Mouse (Mus musculus): ENCODE results near the gene Bbof1. TPM values are rescaled to one million over a fixed set of nuclear protein-coding genes. Genes with fewer than 3 reads are reported as not detected.
A peak's percentile ranks its signal among the peaks of the same experiment; 100 is the strongest.

The Bbof1 gene
- 0.70 and 0.81 TPM in 2 replicates for polyA plus RNA-seq (2014; fragmentation: Nextera tagmentation; extraction: Ambion mirVana)

GRCm38 (mm10) chr12:84408819-84409507, at the start of gene Bbof1, which contains the start of gene Entpd5:
Bbof1 (plus strand) TSS chr12:84409071.
Entpd5 (minus strand) TSS chr12:84409029.
- peak; percentile 99 for DNase-seq (ENCODE audit: low spot score, missing footprints)
- WGBS = 2% methylated on average over 41 of the region's 63 CpGs
- ATAC-seq (ENCODE audit: low FRiP score) = peak; percentile 94
- Histone ChIP-seq H3K9me3 (ENCODE audit: control insufficient read depth, low read length) (no peaks in the 10 kb centered on the region), H3K4me1 (ENCODE audit: control insufficient read depth, insufficient read depth, low read length) (peaks cover 5% of the 10 kb centered on the region), H3K27ac (ENCODE audit: low read depth, low read length) (peak within 1 kb of the TSS; percentile 59), H3K4me2 (peak within 1 kb of the TSS; percentile 96), H3K9ac (ENCODE audit: low read length) (peak within 1 kb of the TSS; percentile 85), H3K4me3 (ENCODE audit: low read depth, low read length) (peak within 1 kb of the TSS; percentile 69), H3K36me3 (ENCODE audit: control insufficient read depth, insufficient read depth, low read length) (no peaks in the 10 kb centered on the region), H3K27me3 (ENCODE audit: control insufficient read depth, insufficient read depth, low read length) (peaks cover 2% of the 10 kb centered on the region; the same call in 1 of the 2 replicates)

GRCm38 (mm10) chr12:84361555-84362489, 47.0 kb upstream of the Bbof1 start, which contains the start of the genes Coq6 and Fam161b:
Coq6 (plus strand) TSS chr12:84361657.
Fam161b (minus strand) TSS chr12:84361833.
- Histone ChIP-seq H3K4me1 (ENCODE audit: control insufficient read depth, insufficient read depth, low read length) (peaks cover 11% of the 10 kb centered on the region), H3K9me3 (ENCODE audit: control insufficient read depth, low read length) (no peaks in the 10 kb centered on the region), H3K36me3 (ENCODE audit: control insufficient read depth, insufficient read depth, low read length) (no peaks in the 10 kb centered on the region; the same call in 1 of the 2 replicates), H3K4me3 (ENCODE audit: low read depth, low read length) (peak within 1 kb of the TSS; percentile 97), H3K9ac (ENCODE audit: low read length) (peak within 1 kb of the TSS; percentile 90), H3K27ac (ENCODE audit: low read depth, low read length) (no peak within 1 kb of the TSS), H3K4me2 (peak within 1 kb of the TSS; percentile 85), H3K27me3 (ENCODE audit: control insufficient read depth, insufficient read depth, low read length) (no peaks in the 10 kb centered on the region)
- ATAC-seq (ENCODE audit: low FRiP score) (peak; percentile 99), DNase-seq (ENCODE audit: low spot score, missing footprints) (peak; percentile 98)
- WGBS = under 1% methylated on average over 51 of the region's 51 CpGs

- 81% methylated on average over 2 of the region's 2 CpGs for WGBS
- Histone ChIP-seq H3K4me3 (ENCODE audit: low read depth, low read length) (peak overlapping the region; percentile 97), H3K4me1 (ENCODE audit: control insufficient read depth, insufficient read depth, low read length) (peaks cover 11% of the 10 kb centered on the region), H3K27ac (ENCODE audit: low read depth, low read length) (no peak overlapping the region), H3K4me2 (peak overlapping the region; percentile 85), H3K27me3 (ENCODE audit: control insufficient read depth, insufficient read depth, low read length) (no peaks in the 10 kb centered on the region), H3K9ac (ENCODE audit: low read length) (peak overlapping the region; percentile 30; the same call in 1 of the 2 replicates), H3K9me3 (ENCODE audit: control insufficient read depth, low read length) (no peaks in the 10 kb centered on the region), H3K36me3 (ENCODE audit: control insufficient read depth, insufficient read depth, low read length) (no peaks in the 10 kb centered on the region; the same call in 1 of the 2 replicates)
- ATAC-seq (ENCODE audit: low FRiP score) (no peak), DNase-seq (ENCODE audit: low spot score, missing footprints) (peak; percentile 6)
These were observed 46.0 kb upstream of the Bbof1 start for GRCm38 (mm10) chr12:84362872-84363271.

GRCm38 (mm10) chr12:84364291-84364690, 44.6 kb upstream of the Bbof1 start:
- WGBS = 92% methylated on average over 9 of the region's 9 CpGs
- Histone ChIP-seq H3K27me3 (ENCODE audit: control insufficient read depth, insufficient read depth, low read length) (no peaks in the 10 kb centered on the region), H3K4me2 (no peak overlapping the region), H3K27ac (ENCODE audit: low read depth, low read length) (no peak overlapping the region), H3K9ac (ENCODE audit: low read length) (no peak overlapping the region), H3K36me3 (ENCODE audit: control insufficient read depth, insufficient read depth, low read length) (peaks cover 5% of the 10 kb centered on the region; the same call in 1 of the 2 replicates), H3K4me3 (ENCODE audit: low read depth, low read length) (no peak overlapping the region), H3K9me3 (ENCODE audit: control insufficient read depth, low read length) (no peaks in the 10 kb centered on the region), H3K4me1 (ENCODE audit: control insufficient read depth, insufficient read depth, low read length) (peaks cover 11% of the 10 kb centered on the region)
- DNase-seq (ENCODE audit: low spot score, missing footprints) (peak; percentile 70), ATAC-seq (ENCODE audit: low FRiP score) (no peak)

- Histone ChIP-seq H3K9me3 (ENCODE audit: control insufficient read depth, low read length) (no peaks in the 10 kb centered on the region), H3K4me2 (no peak overlapping the region), H3K9ac (ENCODE audit: low read length) (no peak overlapping the region), H3K4me3 (ENCODE audit: low read depth, low read length) (no peak overlapping the region), H3K36me3 (ENCODE audit: control insufficient read depth, insufficient read depth, low read length) (peaks cover 7% of the 10 kb centered on the region), H3K4me1 (ENCODE audit: control insufficient read depth, insufficient read depth, low read length) (peaks cover 11% of the 10 kb centered on the region), H3K27me3 (ENCODE audit: control insufficient read depth, insufficient read depth, low read length) (no peaks in the 10 kb centered on the region), H3K27ac (ENCODE audit: low read depth, low read length) (no peak overlapping the region)
- WGBS = 97% methylated on average over 6 of the region's 6 CpGs
- no peak for ATAC-seq (ENCODE audit: low FRiP score)
- peak; percentile 8 for DNase-seq (ENCODE audit: low spot score, missing footprints)
These were observed 43.7 kb upstream of the Bbof1 start for GRCm38 (mm10) chr12:84365137-84365536.

GRCm38 (mm10) chr12:84366971-84367370, 41.9 kb upstream of the Bbof1 start:
- no peaks in the 10 kb centered on the region for H3K27me3 ChIP-seq (ENCODE audit: control insufficient read depth, insufficient read depth, low read length)
- no peak overlapping the region for H3K4me3 ChIP-seq (ENCODE audit: low read depth, low read length)
- peaks cover 5% of the 10 kb centered on the region for H3K4me1 ChIP-seq (ENCODE audit: control insufficient read depth, insufficient read depth, low read length)
- no peak overlapping the region for H3K27ac ChIP-seq (ENCODE audit: low read depth, low read length)
- no peak overlapping the region for H3K4me2 ChIP-seq
- H3K36me3 ChIP-seq (ENCODE audit: control insufficient read depth, insufficient read depth, low read length) = peaks cover 16% of the 10 kb centered on the region
- no peaks in the 10 kb centered on the region for H3K9me3 ChIP-seq (ENCODE audit: control insufficient read depth, low read length)
- 67% methylated on average over 9 of the region's 9 CpGs for WGBS
- peak; percentile 10 for DNase-seq (ENCODE audit: low spot score, missing footprints)
- no peak for ATAC-seq (ENCODE audit: low FRiP score)
- H3K9ac ChIP-seq (ENCODE audit: low read length) = no peak overlapping the region

GRCm38 (mm10) chr12:84371647-84372046, 37.2 kb upstream of the Bbof1 start:
- ATAC-seq (ENCODE audit: low FRiP score) (no peak), DNase-seq (ENCODE audit: low spot score, missing footprints) (peak; percentile 65)
- H3K4me2 ChIP-seq = no peak overlapping the region
- H3K9me3 ChIP-seq (ENCODE audit: control insufficient read depth, low read length) = no peaks in the 10 kb centered on the region
- H3K4me3 ChIP-seq (ENCODE audit: low read depth, low read length) = no peak overlapping the region
- 90% methylated on average over 5 of the region's 5 CpGs for WGBS
- H3K9ac ChIP-seq (ENCODE audit: low read length) = no peak overlapping the region
- H3K36me3 ChIP-seq (ENCODE audit: control insufficient read depth, insufficient read depth, low read length) = peaks cover 24% of the 10 kb centered on the region
- H3K27ac ChIP-seq (ENCODE audit: low read depth, low read length) = no peak overlapping the region
- no peaks in the 10 kb centered on the region for H3K4me1 ChIP-seq (ENCODE audit: control insufficient read depth, insufficient read depth, low read length)
- H3K27me3 ChIP-seq (ENCODE audit: control insufficient read depth, insufficient read depth, low read length) = no peaks in the 10 kb centered on the region

GRCm38 (mm10) chr12:84373831-84374481, 34.9 kb upstream of the Bbof1 start:
- Histone ChIP-seq H3K9ac (ENCODE audit: low read length) (no peak overlapping the region), H3K4me1 (ENCODE audit: control insufficient read depth, insufficient read depth, low read length) (no peaks in the 10 kb centered on the region), H3K4me3 (ENCODE audit: low read depth, low read length) (no peak overlapping the region), H3K27me3 (ENCODE audit: control insufficient read depth, insufficient read depth, low read length) (no peaks in the 10 kb centered on the region), H3K9me3 (ENCODE audit: control insufficient read depth, low read length) (no peaks in the 10 kb centered on the region), H3K4me2 (no peak overlapping the region), H3K36me3 (ENCODE audit: control insufficient read depth, insufficient read depth, low read length) (peaks cover 19% of the 10 kb centered on the region), H3K27ac (ENCODE audit: low read depth, low read length) (no peak overlapping the region)
- DNase-seq (ENCODE audit: low spot score, missing footprints) (peak; percentile 56), ATAC-seq (ENCODE audit: low FRiP score) (no peak)
- WGBS = 87% methylated on average over 6 of the region's 6 CpGs
